Comparison of ENCODE assay signal across 9 mouse cellular contexts in genomic region chr5:66979332-66980218, GRCm38 (mm10).
A peak's percentile ranks its signal among the peaks of the same experiment; 100 is the strongest.
DNase-seq lines count a peak whose midpoint lies in the region.
"Had no signal": no experiment of that assay in that cellular context is flagged by ENCODE, and none has a peak within 500 bp of the region (broad histone marks: within the 10 kb centered on the region; RNA-seq: fewer than 3 reads in every experiment).

No protein-coding gene starts in this region.

- DNase-seq in heart, adult 11 months, result peak; percentile 98
- DNase-seq in heart, embryonic 10.5 days (ENCODE audit: low spot score), result no peak
- peak; percentile 69 for DNase-seq in MN1 (ENCODE audit: low spot score)
- peak; percentile 39 for DNase-seq in embryo, embryonic 9.5 days (ENCODE audit: extremely low spot score)
- DNase-seq in heart, adult 9 months (ENCODE audit: low spot score in 2 of 2), result peak; percentile 71 to 73
- DNase-seq in lung, postnatal 36 days, result peak; percentile 23
- DNase-seq in thymus, postnatal 10 days (ENCODE audit: low spot score in 2 of 2), result no peak
- DNase-seq in urinary bladder, postnatal 10 days (ENCODE audit: low spot score), result no peak

- no peaks in the 10 kb centered on the region; the same call in 1 of the 2 replicates for H3K4me1 ChIP-seq in heart, embryonic 10.5 days

- WGBS in heart, embryonic 10.5 days, result 67% methylated on average over 19 of the region's 19 CpGs

- no peak overlapping the region for H3K27ac ChIP-seq in heart, embryonic 10.5 days
- H3K27ac ChIP-seq: macrophage had no signal

- H3K9me3 ChIP-seq in heart, embryonic 10.5 days, result no peaks in the 10 kb centered on the region

- peaks cover 3% of the 10 kb centered on the region; the same call in 1 of the 2 replicates for H3K27me3 ChIP-seq in heart, embryonic 10.5 days (ENCODE audit: insufficient read depth, poor library complexity, severe bottlenecking)

- peaks cover 4% of the 10 kb centered on the region; the same call in 1 of the 2 replicates for H3K36me3 ChIP-seq in heart, embryonic 10.5 days

- no peak overlapping the region for H3K4me3 ChIP-seq in heart, embryonic 10.5 days

Comparison
In these comparisons a context has a peak if more than half of its experiments do, and no peak if none do; other contexts are left out.
1. DNase-seq: peak in heart, adult 11 months (single experiment), MN1 (single experiment), embryo, embryonic 9.5 days (single experiment), heart, adult 9 months (2 of 2) and lung, postnatal 36 days (single experiment); none in heart, embryonic 10.5 days (single experiment), thymus, postnatal 10 days (0 of 2) and urinary bladder, postnatal 10 days (single experiment).